Mouse (Mus musculus) Patski (cell line): ENCODE measurements around the gene Bik. TPM values are rescaled to one million over a fixed set of nuclear protein-coding genes. Genes with fewer than 3 reads are reported as not detected.

ENCODE experiments used
- ATAC-seq: fragments of 100-300 bp; one replicate; pipeline ENCODE4 v1.8.0; 2021
- CTCF ChIA-PET: fragments of 350-600 bp; sonication (Branson Sonifier 250); formaldehyde crosslinking; loops from one replicate; lab custom pipeline; 2022; ENCODE audit warnings: inconsistent platforms; lab: Charles Lee
- POLR2A ChIA-PET: fragments of 350-600 bp; sonication (Branson Sonifier 250); formaldehyde crosslinking; loops from one replicate; lab custom pipeline; 2022; ENCODE audit warnings: antibody characterized with exemption, inconsistent platforms; lab: Charles Lee
- DNase-seq: peaks from one replicate; pipeline ENCODE4 v3.0.0-alpha.2; 2011; ENCODE audit warnings: low read depth, low spot score
- H3K27me3 ChIP-seq: fragments of 371-371 bp; one replicate; pipeline ENCODE4 v1.5.1; 2021
- CTCF ChIP-seq: fragments of 100-300 bp; IDR thresholded peaks from one replicate; pipeline ENCODE4 v1.5.1; 2021
- in situ Hi-C: fragments of 300-500 bp; cut with MboI; formaldehyde crosslinking; loops from 3 replicates; pipeline ENCODE4 v1.11.1; 2018; ENCODE audit warnings: low pct_unique_long_range_greater_than_20kb, mixed read lengths
- polyA plus RNA-seq: library from polyadenylated mRNA; unstranded; gene quantifications from one replicate; pipeline ENCODE4 v1.2.3, GENCODE M21; 2021

The Bik gene
- polyA plus RNA-seq, 1 experiment from 2014 or later, result 0.15 TPM

- in situ Hi-C loops, result loop anchor here (25.0 kb wide), 1 partner anchor 698 kb away; no protein-coding TSS in a partner anchor
- TF ChIP-seq CTCF, result no peak
- POLR2A ChIA-PET, result interaction anchor here (0.5 to 0.8 kb wide), 3 partner anchors 10 to 370 kb away, joined by 3 to 4 read pairs (median 3); no protein-coding TSS in a partner anchor
Observed at GRCm38 (mm10) chr15:83509950-83510804, 16.5 kb upstream of the Bik start.

GRCm38 (mm10) chr15:83510805-83511405, 15.8 kb upstream of the Bik start, which contains the start of gene Ttll1:
Ttll1 (minus strand) TSS chr15:83510893.
- CTCF ChIA-PET, result no interaction called here
- H3K27me3 ChIP-seq, result no peaks in the 10 kb centered on the region
- TF ChIP-seq CTCF, result no peak
- DNase-seq (peak; percentile 44), ATAC-seq (peak; percentile 74)
- in situ Hi-C loops, result loop anchor here (25.0 kb wide), 1 partner anchor 699 kb away; no protein-coding TSS in a partner anchor
- POLR2A ChIA-PET, result interaction anchor here (0.6 to 0.8 kb wide), 2 partner anchors 11 to 31 kb away, joined by 3 read pairs; no protein-coding TSS in a partner anchor

More at GRCm38 (mm10) chr15:83509950-83510804, 16.5 kb upstream of the Bik start:
- no peaks in the 10 kb centered on the region for H3K27me3 ChIP-seq
- ATAC-seq (peak; percentile 30), DNase-seq (no peak)
- CTCF ChIA-PET, result interaction anchor here (0.8 to 1.3 kb wide), 3 partner anchors 14 to 101 kb away, joined by 3 to 4 read pairs (median 3); no protein-coding TSS in a partner anchor

GRCm38 (mm10) chr15:83512489-83513281, 14.0 kb upstream of the Bik start:
- no peak for TF ChIP-seq CTCF
- in situ Hi-C loops, result loop anchor here (25.0 kb wide), 1 partner anchor 700 kb away; no protein-coding TSS in a partner anchor
- no peaks in the 10 kb centered on the region for H3K27me3 ChIP-seq
- POLR2A ChIA-PET, result interaction anchor here (0.7 kb wide), 1 partner anchor 1710 kb away, joined by 3 read pairs; no protein-coding TSS in a partner anchor
- CTCF ChIA-PET, result no interaction called here
- ATAC-seq (no peak), DNase-seq (no peak)

GRCm38 (mm10) chr15:83515018-83515417, 11.6 kb upstream of the Bik start:
- no peak for ATAC-seq
- in situ Hi-C loops, result loop anchor here (5.0 to 25.0 kb wide), 2 partner anchors 303 to 703 kb away; no protein-coding TSS in a partner anchor
- ChIA-PET CTCF (no interaction called here), POLR2A (no interaction called here)
- TF ChIP-seq CTCF, result no peak
- no peaks in the 10 kb centered on the region for H3K27me3 ChIP-seq
- DNase-seq, result no peak

- ATAC-seq, result peak; percentile 87
- DNase-seq, result no peak
- H3K27me3 ChIP-seq, result no peaks in the 10 kb centered on the region
- TF ChIP-seq CTCF, result peak; percentile 92
- in situ Hi-C loops, result loop anchor here (5.0 to 25.0 kb wide), 2 partner anchors 306 to 706 kb away; no protein-coding TSS in a partner anchor
- ChIA-PET POLR2A (interaction anchor here (1.5 kb wide), 1 partner anchor 16 kb away, joined by 5 read pairs; no protein-coding TSS in a partner anchor), CTCF (interaction anchor here (0.8 to 2.2 kb wide), 9 partner anchors 10 to 313 kb away, joined by 3 to 8 read pairs (median 3); no protein-coding TSS in a partner anchor)
Observed at GRCm38 (mm10) chr15:83518215-83519048, 8.2 kb upstream of the Bik start.

- no peaks in the 10 kb centered on the region for H3K27me3 ChIP-seq
- POLR2A ChIA-PET, result no interaction called here
- in situ Hi-C loops, result loop anchor here (25.0 kb wide), 1 partner anchor 709 kb away; no protein-coding TSS in a partner anchor
- ATAC-seq (no peak), DNase-seq (no peak)
- no peak for TF ChIP-seq CTCF
- CTCF ChIA-PET, result no interaction called here
Observed at GRCm38 (mm10) chr15:83520861-83521382, 5.7 kb upstream of the Bik start.

GRCm38 (mm10) chr15:83523196-83523595, 3.5 kb upstream of the Bik start:
- no peaks in the 10 kb centered on the region for H3K27me3 ChIP-seq
- ATAC-seq (no peak), DNase-seq (no peak)
- in situ Hi-C loops, result loop anchor here (25.0 kb wide), 1 partner anchor 711 kb away; no protein-coding TSS in a partner anchor
- no peak for TF ChIP-seq CTCF
- CTCF ChIA-PET, result interaction anchor here (1.3 kb wide), 1 partner anchor 13 kb away, joined by 3 read pairs; no protein-coding TSS in a partner anchor
- POLR2A ChIA-PET, result no interaction called here

- TF ChIP-seq CTCF, result no peak
- POLR2A ChIA-PET, result no interaction called here
- CTCF ChIA-PET, result interaction anchor here (1.3 kb wide), 1 partner anchor 14 kb away, joined by 3 read pairs; no protein-coding TSS in a partner anchor
- no peaks in the 10 kb centered on the region for H3K27me3 ChIP-seq
- DNase-seq (no peak), ATAC-seq (no peak)
- in situ Hi-C loops, result loop anchor here (25.0 kb wide), 1 partner anchor 711 kb away; no protein-coding TSS in a partner anchor
Observed at GRCm38 (mm10) chr15:83523638-83524332, 2.9 kb upstream of the Bik start.
